Mouse (Mus musculus) thymus, postnatal 4 days (tissue): ENCODE results near the gene Atp5s.

Source experiments
- DNase-seq: peaks from one replicate; pipeline ENCODE4 v3.0.0; 2021

Atp5s gene

GRCm38 (mm10) chr12:69733518-69733917 lies 8.8 kb downstream of the Atp5s start:
- DNase-seq = no peak

GRCm38 (mm10) chr12:69733923-69734322 lies 9.2 kb downstream of the Atp5s start:
- peak; percentile 8 for DNase-seq

DNA sequence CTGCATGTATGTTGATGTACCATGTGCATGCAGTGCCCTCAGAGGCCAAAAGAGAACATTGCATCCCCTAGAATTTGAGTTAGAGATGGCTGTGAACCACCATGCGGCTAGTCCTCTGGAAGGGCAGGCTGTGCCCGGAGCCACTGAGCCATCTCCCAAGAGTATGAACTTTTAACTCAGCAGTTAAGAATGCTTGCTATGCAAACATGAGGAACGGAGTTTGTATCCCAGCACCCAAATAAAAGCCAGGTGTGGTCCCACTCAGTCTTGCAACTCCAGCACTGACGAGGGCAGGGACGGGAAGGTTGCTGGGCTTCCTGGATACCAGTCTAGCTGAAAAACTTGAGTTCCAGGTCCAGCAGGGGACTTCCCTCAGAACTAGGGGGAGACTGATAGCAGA lies 17.2 kb downstream of the Atp5s start:
- DNase-seq = no peak

DNA sequence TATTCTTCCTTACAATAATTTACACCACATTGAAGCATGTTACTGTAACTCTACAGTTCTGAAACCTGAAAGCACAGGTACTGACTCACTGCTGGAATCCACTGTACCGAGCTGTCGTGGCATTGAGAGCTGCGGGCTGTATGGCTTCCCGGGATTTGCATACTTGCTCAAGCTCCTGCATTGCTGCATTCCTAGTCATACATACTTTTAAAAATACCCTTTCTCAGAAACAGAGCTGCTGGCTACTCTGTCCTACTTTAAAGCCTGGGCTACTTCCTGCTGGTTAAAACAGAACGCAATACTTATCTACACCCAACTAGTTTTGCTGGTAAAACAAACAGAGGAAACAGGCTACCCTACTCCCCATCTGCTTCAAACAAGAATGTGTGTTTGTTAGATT lies 19.4 kb downstream of the Atp5s start:
- DNase-seq = no peak

DNA sequence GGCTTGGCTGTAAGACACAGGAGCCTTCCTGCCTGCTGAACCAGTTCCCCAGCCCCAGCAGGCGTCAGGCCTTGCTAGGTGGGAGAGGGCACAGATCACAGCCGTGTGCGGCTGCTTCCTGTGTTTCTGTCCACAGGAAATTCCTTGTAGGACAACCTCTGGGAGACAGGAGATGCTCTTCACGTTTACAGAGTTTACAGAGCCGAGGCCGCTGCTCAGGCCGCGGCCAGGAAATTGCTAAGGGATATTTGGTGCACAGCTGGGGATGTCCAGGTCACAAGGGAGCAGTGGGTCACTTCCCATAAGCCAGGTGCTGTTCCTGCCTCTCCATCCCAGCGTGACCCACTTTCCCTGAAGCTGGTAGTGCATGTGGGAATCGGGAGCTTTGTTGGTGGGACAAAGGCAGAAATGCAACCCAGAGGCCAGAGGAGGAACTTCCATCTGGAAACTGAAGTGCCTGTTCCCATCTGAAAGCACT lies 27.2 kb downstream of the Atp5s start:
- DNase-seq = no peak

DNA sequence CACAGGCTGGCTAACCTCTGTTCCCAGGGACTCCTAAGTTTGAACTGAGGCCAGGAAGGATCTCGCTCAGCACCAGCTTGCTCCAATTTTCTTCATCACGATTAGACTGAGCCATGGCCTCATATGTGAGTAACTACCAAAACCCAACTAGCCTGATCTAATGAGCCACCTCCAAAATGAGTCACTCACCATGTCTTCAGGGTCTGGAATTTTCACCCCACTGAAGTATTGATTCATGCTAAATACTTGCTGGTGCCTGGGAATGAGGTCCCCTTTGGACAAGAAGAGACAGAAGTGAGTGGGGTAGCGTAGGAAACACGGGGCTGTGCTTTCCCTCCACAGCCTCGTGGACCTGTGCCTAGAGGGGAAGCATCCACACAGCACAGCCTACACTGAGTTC lies 29.2 kb downstream of the Atp5s start:
- no peak for DNase-seq

DNA sequence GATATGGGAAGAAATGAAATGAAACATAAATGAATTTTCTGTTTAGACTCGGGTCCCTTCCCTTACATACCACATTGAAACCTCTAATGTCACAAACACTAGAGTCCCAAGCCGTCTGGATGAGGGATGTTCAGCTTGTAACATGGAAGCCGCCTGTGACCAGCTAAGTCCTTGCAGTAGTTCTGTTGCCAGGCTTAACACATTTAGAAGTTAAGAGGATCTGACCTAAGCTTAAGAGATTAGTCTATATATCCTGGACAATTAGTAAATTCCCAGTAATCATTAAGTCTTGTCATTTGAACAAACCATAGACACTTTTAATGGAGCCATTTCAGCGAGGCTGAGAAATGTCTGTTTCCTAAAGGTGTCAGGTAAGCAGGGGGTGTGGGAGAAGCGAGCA lies 31.3 kb downstream of the Atp5s start:
- no peak for DNase-seq

GRCm38 (mm10) chr12:69757418-69758141 lies 32.8 kb downstream of the Atp5s start:
- peak; percentile 82 for DNase-seq

DNA sequence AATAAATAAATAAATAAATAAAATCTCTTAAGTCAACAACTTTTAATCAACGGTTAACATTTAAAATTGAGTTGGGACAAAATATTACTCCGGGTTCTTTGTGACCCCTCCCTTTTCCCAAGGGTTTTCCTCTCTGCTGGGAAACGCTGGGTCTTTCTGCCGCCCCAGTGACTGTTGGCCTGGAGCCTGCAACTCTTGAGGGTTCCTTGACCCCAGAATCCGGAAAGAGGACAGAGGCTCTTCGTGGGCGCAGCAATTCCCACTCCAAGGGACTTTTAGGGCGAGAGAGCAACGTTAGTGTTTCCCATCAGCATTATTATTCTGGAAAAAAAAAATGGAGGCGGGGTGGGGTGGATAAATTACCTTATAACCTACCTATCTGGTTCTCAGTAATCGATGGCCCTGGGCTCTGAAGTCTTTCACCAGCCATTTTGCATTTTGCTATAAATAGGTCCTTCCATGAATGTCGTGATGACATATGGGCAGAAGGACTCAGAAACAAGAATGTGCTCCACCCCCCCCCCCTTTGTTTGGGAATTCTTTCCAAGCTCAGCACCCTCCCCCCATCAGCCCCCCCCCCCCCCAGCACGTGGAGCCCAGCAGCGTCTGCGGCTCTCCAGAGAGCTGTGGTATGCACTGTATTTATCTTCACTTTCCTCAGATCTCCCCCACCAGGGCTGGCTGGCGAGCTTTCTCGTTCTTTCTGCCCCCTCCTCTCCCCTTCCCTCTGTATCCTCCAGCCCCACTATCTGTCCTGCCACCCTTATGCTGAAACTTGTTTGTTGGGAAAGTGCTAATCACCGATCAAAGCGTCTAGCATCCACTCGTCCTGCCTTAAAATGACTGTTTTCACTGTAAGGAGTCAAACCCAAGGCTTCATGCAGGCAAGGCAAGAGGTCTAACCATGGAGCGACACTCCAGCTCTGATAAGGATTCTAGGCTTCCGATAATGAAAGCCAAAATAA lies 33.8 kb downstream of the Atp5s start:
- no peak for DNase-seq

DNA sequence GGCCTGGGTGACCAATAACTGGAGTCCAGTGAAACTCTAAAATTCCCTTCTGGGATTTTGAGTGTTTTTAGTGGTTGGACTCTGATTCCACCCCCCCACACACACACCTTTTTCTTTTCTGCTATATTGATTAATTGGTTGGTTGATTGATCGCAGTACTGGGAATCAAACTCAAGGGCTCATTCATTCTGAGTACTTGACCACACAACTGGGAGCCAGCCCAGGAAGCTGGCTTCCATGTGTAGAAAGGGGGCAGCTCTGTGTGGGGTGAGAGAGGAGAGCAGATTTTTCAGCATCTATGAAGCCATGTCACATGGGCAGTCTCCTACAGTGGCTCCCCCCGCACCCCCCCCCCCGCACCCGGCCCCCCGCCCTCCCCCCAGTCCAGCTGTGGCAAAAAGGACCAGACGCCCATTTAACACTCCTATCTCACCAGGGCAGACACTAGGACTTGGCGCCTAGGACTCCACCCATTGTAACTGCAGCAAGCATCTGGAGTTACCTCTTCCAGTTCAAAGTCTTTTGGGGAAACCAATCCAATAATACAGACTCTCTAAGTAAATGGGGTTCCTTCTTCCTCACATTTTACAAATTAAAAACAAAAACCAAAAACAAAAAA lies 34.6 kb downstream of the Atp5s start:
- DNase-seq = no peak

- no peak for DNase-seq
These were observed 35.3 kb downstream of the Atp5s start for GRCm38 (mm10) chr12:69760014-69760413.

GRCm38 (mm10) chr12:69760743-69761406 lies 36.1 kb downstream of the Atp5s start:
- DNase-seq = no peak

DNA sequence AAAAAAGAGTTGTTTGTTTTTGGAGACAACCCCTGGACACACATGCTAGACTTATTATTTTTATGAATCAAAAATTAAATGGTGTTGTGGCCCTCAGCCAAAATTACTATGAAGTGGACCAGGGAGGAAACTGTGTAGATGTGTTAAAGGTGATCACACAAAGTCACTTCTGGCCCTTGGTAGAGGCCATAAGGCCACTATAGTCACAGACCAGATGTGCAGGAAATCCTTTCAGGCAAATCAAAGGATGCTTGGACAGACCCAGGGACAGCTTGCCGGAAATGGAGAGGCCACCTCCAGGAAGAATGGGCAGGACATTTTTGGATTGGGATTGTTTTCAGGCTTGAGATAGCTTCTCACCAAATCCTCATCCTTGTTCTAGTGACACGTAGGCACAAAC lies 36.9 kb downstream of the Atp5s start:
- no peak for DNase-seq

GRCm38 (mm10) chr12:69765543-69765942 lies 40.8 kb downstream of the Atp5s start:
- DNase-seq = no peak

DNA sequence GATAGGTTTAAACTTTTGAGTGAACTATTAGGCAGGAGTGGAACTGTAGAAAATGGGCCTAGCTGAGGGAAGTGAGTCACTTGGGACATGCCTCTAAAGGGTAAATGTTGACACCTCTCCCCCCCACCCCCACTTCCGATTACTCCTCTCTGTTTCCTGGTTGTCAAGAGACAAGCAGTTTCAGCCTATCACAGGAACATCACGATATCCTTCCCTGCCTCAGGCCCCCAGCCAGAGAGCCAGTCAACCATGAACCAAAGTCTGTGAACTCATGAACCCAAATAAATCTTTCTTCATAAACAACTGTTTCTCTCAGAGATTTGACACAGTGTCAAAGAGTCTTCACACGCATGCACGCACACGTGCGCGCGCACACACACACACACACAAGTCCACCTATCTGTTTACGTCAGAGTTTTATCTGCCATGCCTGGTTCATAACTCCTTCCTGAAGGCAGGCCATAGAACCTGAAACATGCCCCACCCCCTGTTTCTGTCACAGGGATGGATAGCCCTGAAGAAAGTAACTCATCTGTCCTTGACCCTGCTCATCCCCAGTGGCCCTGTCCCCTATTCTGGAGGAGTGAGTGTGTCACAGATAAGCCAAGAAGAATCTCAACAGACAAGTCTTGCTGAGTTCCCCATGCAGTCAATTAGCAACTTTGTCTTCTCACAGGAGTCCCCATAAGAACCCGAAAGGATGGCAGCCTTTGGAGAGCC lies 41.6 kb downstream of the Atp5s start:
- DNase-seq = no peak

DNA sequence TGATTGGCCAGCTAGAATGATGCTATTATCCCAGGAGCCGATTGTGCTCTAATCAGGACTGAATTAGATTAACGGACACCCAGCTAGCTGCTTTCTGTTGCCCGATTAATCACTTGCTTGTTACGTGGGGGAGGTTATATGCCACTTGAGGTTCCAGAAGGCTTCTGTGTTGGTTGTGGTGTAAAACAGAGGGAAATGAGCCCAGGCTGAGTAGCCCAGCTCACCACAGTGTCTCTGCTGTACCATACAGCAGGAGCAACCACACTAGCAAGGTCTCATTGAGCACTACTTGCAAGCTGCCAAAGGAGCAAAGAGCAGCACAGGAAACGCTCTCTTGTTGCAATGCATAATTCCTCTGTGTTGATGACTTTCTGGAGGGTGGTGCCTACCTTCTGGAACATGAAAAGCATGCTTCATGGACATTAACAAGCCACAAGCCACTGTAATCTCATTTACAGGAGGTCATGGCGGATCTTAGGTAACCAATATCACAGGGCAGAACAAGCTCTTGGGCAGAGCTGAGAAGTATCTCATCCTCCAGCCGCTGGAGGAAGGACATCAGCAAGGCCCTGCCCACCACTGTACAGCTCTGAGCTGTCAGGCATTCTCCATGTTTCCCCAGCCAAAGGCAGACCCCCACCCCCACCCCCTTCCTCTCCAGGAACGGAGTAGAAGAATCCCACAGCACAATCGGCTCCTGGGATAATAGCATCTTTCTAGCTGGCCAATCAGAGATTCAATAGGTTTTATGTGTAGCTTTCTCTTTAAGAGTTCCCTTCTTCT lies 42.9 kb downstream of the Atp5s start:
- DNase-seq = no peak

DNA sequence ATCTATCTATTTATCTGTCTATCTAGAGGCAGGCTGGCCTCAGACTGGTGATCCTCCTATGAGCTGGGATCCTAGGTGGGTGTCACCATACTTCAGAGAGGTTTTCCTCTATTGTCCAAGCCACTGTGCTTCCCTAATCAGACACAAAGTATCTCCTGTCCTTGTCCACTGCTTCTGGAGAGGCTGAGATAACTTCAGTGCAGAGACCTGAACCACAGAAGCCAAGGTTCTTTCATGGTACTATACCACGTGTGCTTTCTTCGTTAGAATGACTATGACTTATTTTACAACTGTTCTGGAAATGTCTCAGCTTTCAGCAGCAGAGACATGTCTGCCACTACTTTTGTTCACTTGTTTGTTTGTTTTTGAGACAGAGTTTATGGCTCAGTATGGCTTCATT lies 44.1 kb downstream of the Atp5s start:
- no peak for DNase-seq

DNA sequence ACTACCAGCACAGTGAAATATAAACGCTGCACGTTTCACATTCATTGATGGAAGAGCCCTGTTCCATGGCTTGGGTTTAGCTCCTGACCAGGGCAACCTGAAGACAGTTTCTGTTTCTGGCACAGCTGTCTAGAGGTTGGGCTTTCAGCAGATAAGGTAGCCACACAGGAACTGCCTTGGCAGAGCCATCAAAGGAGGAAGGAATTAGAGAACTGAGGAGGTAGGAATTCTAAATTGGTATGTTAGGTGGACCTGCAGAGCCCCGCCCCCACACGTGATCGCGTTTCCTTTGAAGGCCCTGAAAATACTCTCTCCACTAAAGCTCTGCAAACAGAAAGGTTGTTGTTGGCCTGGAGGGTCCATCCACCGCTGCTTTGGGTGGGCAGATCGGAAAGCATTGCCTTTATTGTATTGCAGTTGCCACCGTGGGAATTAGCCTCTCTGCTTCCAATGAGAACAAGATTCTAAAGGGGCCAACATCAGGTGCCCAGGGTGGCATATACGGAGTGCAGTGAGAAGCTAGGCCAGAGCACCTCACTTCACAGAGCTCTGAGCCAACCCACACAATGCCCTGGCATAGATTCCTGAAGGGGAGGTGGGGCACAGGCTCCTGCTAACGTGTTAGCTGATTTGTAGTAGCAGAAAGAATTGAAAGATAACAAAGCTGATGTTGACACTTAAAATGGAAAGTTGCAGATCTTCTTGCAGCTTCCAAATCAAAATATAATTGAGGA lies 52.0 kb downstream of the Atp5s start:
- peak; percentile 56 for DNase-seq

GRCm38 (mm10) chr12:69777341-69777730 lies 52.6 kb downstream of the Atp5s start:
- no peak for DNase-seq

GRCm38 (mm10) chr12:69777957-69778356 lies 53.2 kb downstream of the Atp5s start:
- DNase-seq = no peak

GRCm38 (mm10) chr12:69781480-69781879 lies 56.7 kb downstream of the Atp5s start:
- no peak for DNase-seq
